Mouse (Mus musculus): ENCODE results near the gene Gimap7. TPM values are rescaled to one million over a fixed set of nuclear protein-coding genes. Genes with fewer than 3 reads are reported as not detected.

Gimap7 gene
- polyA plus RNA-seq, 1 experiment from 2014 or later, result 0.07 TPM

- Histone ChIP-seq H3K4me1 (replicated peaks) (peaks cover 29% of the 10 kb centered on the region), H3K9me3 (replicated peaks) (no peaks in the 10 kb centered on the region), H3K36me3 (replicated peaks) (no peaks in the 10 kb centered on the region), H3K9ac (no peak overlapping the region), H3K4me3 (replicated peaks) (peak overlapping the region; percentile 50), H3K27me3 (0 out of 2 replicates have a peak, but pooled peaks cover 3% of the 10 kb centered on the region), H3K4me2 (peak overlapping the region; percentile 57), H3K27ac (replicated peaks) (peak overlapping the region; percentile 61)
- 60% methylated on average over 52 of the region's 52 CpGs for WGBS (ENCODE audit: insufficient replicate concordance)
- peak; percentile 56; the same call in 1 of the 2 replicates for ATAC-seq (ENCODE audit: insufficient read depth)
Observed at GRCm38 (mm10) chr6:48742422-48743351, 24.3 kb downstream of the Gimap7 start.

GRCm38 (mm10) chr6:48745490-48745889 lies 27.1 kb downstream of the Gimap7 start:
- Histone ChIP-seq H3K27ac (replicated peaks) (no peak overlapping the region), H3K4me2 (peak overlapping the region; percentile 37; the same call in 1 of the 2 replicates), H3K9ac (no peak overlapping the region), H3K9me3 (replicated peaks) (no peaks in the 10 kb centered on the region), H3K27me3 (0 out of 2 replicates have a peak, but pooled peaks cover under 1% of the 10 kb centered on the region), H3K36me3 (replicated peaks) (no peaks in the 10 kb centered on the region), H3K4me1 (replicated peaks) (peaks cover 25% of the 10 kb centered on the region), H3K4me3 (replicated peaks) (no peak overlapping the region)
- WGBS (ENCODE audit: insufficient replicate concordance), result 17% methylated on average over 2 of the region's 2 CpGs
- ATAC-seq (ENCODE audit: insufficient read depth), result no peak

GRCm38 (mm10) chr6:48745959-48746889 lies 27.8 kb downstream of the Gimap7 start, which contains the start of gene Gimap5:
Gene Gimap5 (plus strand): TSS chr6:48746197.
- H3K9ac ChIP-seq, result no peak within 1 kb of the TSS
- peak; percentile 24; the same call in 1 of the 2 replicates for ATAC-seq (ENCODE audit: insufficient read depth)

GRCm38 (mm10) chr6:48747091-48747966 lies 28.9 kb downstream of the Gimap7 start:
- H3K27ac ChIP-seq (replicated peaks), result no peak overlapping the region; the same call in 1 of the 2 replicates
- H3K9ac ChIP-seq, result no peak overlapping the region
- H3K9me3 ChIP-seq (replicated peaks), result no peaks in the 10 kb centered on the region
- 27% methylated on average over 7 of the region's 7 CpGs for WGBS (ENCODE audit: insufficient replicate concordance)
- no peaks in the 10 kb centered on the region for H3K27me3 ChIP-seq
- no peak overlapping the region for H3K4me3 ChIP-seq (replicated peaks)
- no peak for ATAC-seq (ENCODE audit: insufficient read depth)
- H3K36me3 ChIP-seq (replicated peaks), result no peaks in the 10 kb centered on the region
- H3K4me2 ChIP-seq, result no peak overlapping the region
- H3K4me1 ChIP-seq (replicated peaks), result peaks cover 14% of the 10 kb centered on the region

More at GRCm38 (mm10) chr6:48745959-48746889, 27.8 kb downstream of the Gimap7 start, which contains the start of gene Gimap5:
- Histone ChIP-seq H3K9me3 (replicated peaks) (no peaks in the 10 kb centered on the region), H3K4me1 (replicated peaks) (peaks cover 20% of the 10 kb centered on the region), H3K4me3 (replicated peaks) (no peak within 1 kb of the TSS; the same call in 1 of the 2 replicates), H3K36me3 (replicated peaks) (no peaks in the 10 kb centered on the region), H3K27me3 (no peaks in the 10 kb centered on the region), H3K4me2 (peak within 1 kb of the TSS; percentile 37), H3K27ac (replicated peaks) (peak within 1 kb of the TSS; percentile 33; the same call in 1 of the 2 replicates)
- 15% methylated on average over 16 of the region's 16 CpGs for WGBS (ENCODE audit: insufficient replicate concordance)

GRCm38 (mm10) chr6:48763567-48764270 lies 45.3 kb downstream of the Gimap7 start:
- 65% methylated on average over 7 of the region's 7 CpGs for WGBS (ENCODE audit: insufficient replicate concordance)
- ATAC-seq (ENCODE audit: insufficient read depth), result no peak
- H3K9ac ChIP-seq, result no peak overlapping the region

GRCm38 (mm10) chr6:48764496-48764895 lies 46.1 kb downstream of the Gimap7 start:
- H3K9ac ChIP-seq, result no peak overlapping the region
- WGBS (ENCODE audit: insufficient replicate concordance), result 75% methylated on average over 10 of the region's 10 CpGs
- H3K9me3 ChIP-seq (replicated peaks), result no peaks in the 10 kb centered on the region
- no peaks in the 10 kb centered on the region for H3K36me3 ChIP-seq (replicated peaks)
- no peaks in the 10 kb centered on the region for H3K27me3 ChIP-seq
- H3K27ac ChIP-seq (replicated peaks), result no peak overlapping the region
- ATAC-seq (ENCODE audit: insufficient read depth), result no peak
- no peaks in the 10 kb centered on the region for H3K4me1 ChIP-seq (replicated peaks)
- H3K4me3 ChIP-seq (replicated peaks), result no peak overlapping the region
- no peak overlapping the region for H3K4me2 ChIP-seq

More at GRCm38 (mm10) chr6:48763567-48764270, 45.3 kb downstream of the Gimap7 start:
- no peak overlapping the region for H3K4me2 ChIP-seq
- no peaks in the 10 kb centered on the region for H3K36me3 ChIP-seq (replicated peaks)
- no peaks in the 10 kb centered on the region for H3K27me3 ChIP-seq
- H3K27ac ChIP-seq (replicated peaks), result no peak overlapping the region
- H3K4me3 ChIP-seq (replicated peaks), result no peak overlapping the region
- H3K9me3 ChIP-seq (replicated peaks), result no peaks in the 10 kb centered on the region
- H3K4me1 ChIP-seq (replicated peaks), result no peaks in the 10 kb centered on the region

GRCm38 (mm10) chr6:48768178-48768869 lies 49.9 kb downstream of the Gimap7 start:
- no peak overlapping the region for H3K27ac ChIP-seq (replicated peaks)
- H3K4me3 ChIP-seq (replicated peaks), result no peak overlapping the region
- H3K9me3 ChIP-seq (replicated peaks), result no peaks in the 10 kb centered on the region
- no peaks in the 10 kb centered on the region for H3K4me1 ChIP-seq (replicated peaks)
- H3K4me2 ChIP-seq, result no peak overlapping the region
- no peaks in the 10 kb centered on the region for H3K36me3 ChIP-seq (replicated peaks)
- H3K27me3 ChIP-seq, result no peaks in the 10 kb centered on the region
- H3K9ac ChIP-seq, result no peak overlapping the region
- 36% methylated on average over 9 of the region's 9 CpGs for WGBS (ENCODE audit: insufficient replicate concordance)
- ATAC-seq (ENCODE audit: insufficient read depth), result no peak; the same call in 1 of the 2 replicates

GRCm38 (mm10) chr6:48768933-48769332 lies 50.5 kb downstream of the Gimap7 start:
- H3K36me3 ChIP-seq (replicated peaks), result no peaks in the 10 kb centered on the region
- H3K27ac ChIP-seq (replicated peaks), result no peak overlapping the region
- no peak overlapping the region for H3K4me3 ChIP-seq (replicated peaks)
- H3K9me3 ChIP-seq (replicated peaks), result no peaks in the 10 kb centered on the region
- H3K4me1 ChIP-seq (replicated peaks), result no peaks in the 10 kb centered on the region
- ATAC-seq (ENCODE audit: insufficient read depth), result no peak
- no peaks in the 10 kb centered on the region for H3K27me3 ChIP-seq
- WGBS (ENCODE audit: insufficient replicate concordance), result 58% methylated on average over 3 of the region's 3 CpGs
- H3K4me2 ChIP-seq, result no peak overlapping the region
- no peak overlapping the region for H3K9ac ChIP-seq

- no peak within 1 kb of the TSS for H3K9ac ChIP-seq
- H3K4me2 ChIP-seq, result no peak within 1 kb of the TSS
- no peaks in the 10 kb centered on the region for H3K36me3 ChIP-seq (replicated peaks)
- H3K9me3 ChIP-seq (replicated peaks), result no peaks in the 10 kb centered on the region
- H3K4me1 ChIP-seq (replicated peaks), result no peaks in the 10 kb centered on the region
- H3K27me3 ChIP-seq, result no peaks in the 10 kb centered on the region
- no peak for ATAC-seq (ENCODE audit: insufficient read depth)
- WGBS (ENCODE audit: insufficient replicate concordance), result 47% methylated on average over 3 of the region's 3 CpGs
- H3K4me3 ChIP-seq (replicated peaks), result no peak within 1 kb of the TSS
- H3K27ac ChIP-seq (replicated peaks), result no peak within 1 kb of the TSS
Observed at GRCm38 (mm10) chr6:48770696-48771095, 52.3 kb downstream of the Gimap7 start, which contains the start of gene Gimap3. Gene Gimap3 (minus strand): TSS chr6:48770851.

Measured in liver, embryonic 15.5 days (tissue).